8 mouse cellular contexts compared by ENCODE assay signal in the genomic region with DNA sequence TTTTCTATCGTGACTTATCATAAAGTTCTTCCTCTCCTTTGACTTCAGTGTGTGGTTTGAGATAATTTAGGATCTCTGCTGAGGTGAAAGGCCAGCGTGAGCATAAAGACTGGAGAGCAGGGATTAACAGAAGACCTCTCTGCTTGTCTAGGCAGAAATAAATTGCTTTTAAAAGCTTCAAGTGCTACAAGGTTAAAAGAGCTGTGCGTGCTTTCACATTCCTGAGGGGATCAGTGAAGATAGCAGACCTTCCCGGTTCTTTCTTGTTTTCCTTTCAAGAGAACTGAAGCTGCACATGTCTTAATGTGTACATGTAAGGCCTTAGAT. TPM values are rescaled to one million over a fixed set of nuclear protein-coding genes. Genes with fewer than 3 reads are reported as not detected.
DNase-seq lines count a peak whose midpoint lies in the region; ATAC-seq and TF ChIP-seq lines count a peak whose summit lies in the region.

No protein-coding gene starts in this region.

- H3K4me3 ChIP-seq in lung, embryonic 15.5 days = peak overlapping the region; percentile 79
- H3K4me3 ChIP-seq in embryonic facial prominence, embryonic 15.5 days (replicated peaks) = peak overlapping the region; percentile 85
- H3K4me3 ChIP-seq in intestine, postnatal 0 days (ENCODE audit: low read depth, low read length) = peak overlapping the region; percentile 99
- H3K4me3 ChIP-seq in neural tube, embryonic 14.5 days (ENCODE audit: low read depth, low read length) = peak overlapping the region; percentile 86

- no peaks in the 10 kb centered on the region for H3K27me3 ChIP-seq in lung, embryonic 15.5 days
- H3K27me3 ChIP-seq in embryonic facial prominence, embryonic 15.5 days = no peaks in the 10 kb centered on the region
- no peaks in the 10 kb centered on the region for H3K27me3 ChIP-seq in intestine, postnatal 0 days (replicated peaks; ENCODE audit: control insufficient read depth, insufficient read depth, low read length)
- H3K27me3 ChIP-seq in neural tube, embryonic 14.5 days (ENCODE audit: control insufficient read depth, insufficient read depth, low read length) = no peaks in the 10 kb centered on the region

- 3% methylated on average over 4 of the region's 4 CpGs for WGBS in lung, embryonic 15.5 days
- WGBS in embryonic facial prominence, embryonic 15.5 days = 5% methylated on average over 4 of the region's 4 CpGs
- WGBS in intestine, postnatal 0 days = 4% methylated on average over 4 of the region's 4 CpGs
- 1% methylated on average over 4 of the region's 4 CpGs for WGBS in neural tube, embryonic 14.5 days

- no peak for TF ChIP-seq CTCF in intestine, postnatal 0 days (IDR thresholded peaks at IDR 0.05; ENCODE audit: low read depth)

- peak overlapping the region; percentile 59 for H3K4me2 ChIP-seq in lung, embryonic 15.5 days
- H3K4me2 ChIP-seq in embryonic facial prominence, embryonic 15.5 days (replicated peaks) = peak overlapping the region; percentile 53
- H3K4me2 ChIP-seq in intestine, postnatal 0 days (replicated peaks; ENCODE audit: low read depth) = peak overlapping the region; percentile 68
- peak overlapping the region; percentile 73 for H3K4me2 ChIP-seq in neural tube, embryonic 14.5 days (ENCODE audit: low read depth, low read length)

- no peak for ATAC-seq in lung, embryonic 15.5 days (ENCODE audit: borderline replicate concordance, extremely low read depth, low FRiP score, low TSS enrichment)
- no peak for ATAC-seq in embryonic facial prominence, embryonic 15.5 days (ENCODE audit: insufficient number of reproducible peaks, low FRiP score, low TSS enrichment, low read depth)
- no peak for ATAC-seq in intestine, postnatal 0 days
- ATAC-seq in neural tube, embryonic 14.5 days (ENCODE audit: low read depth) = no peak

- no peak overlapping the region; the same call in 1 of the 2 replicates for H3K27ac ChIP-seq in lung, embryonic 15.5 days
- H3K27ac ChIP-seq in embryonic facial prominence, embryonic 15.5 days (replicated peaks) = 0 out of 2 replicates have a peak overlapping the region, but pooled peaks have one; percentile 3
- H3K27ac ChIP-seq in intestine, postnatal 0 days (ENCODE audit: low read depth, low read length) = no peak overlapping the region; the same call in 1 of the 2 replicates
- H3K27ac ChIP-seq in neural tube, embryonic 14.5 days (ENCODE audit: low read depth, low read length) = no peak overlapping the region

- peak overlapping the region; percentile 82 for H3K9ac ChIP-seq in lung, embryonic 15.5 days
- H3K9ac ChIP-seq in embryonic facial prominence, embryonic 15.5 days = peak overlapping the region; percentile 21; the same call in 1 of the 2 replicates
- peak overlapping the region; percentile 89; the same call in 1 of the 2 replicates for H3K9ac ChIP-seq in intestine, postnatal 0 days (ENCODE audit: low read depth, low read length)
- H3K9ac ChIP-seq in neural tube, embryonic 14.5 days (replicated peaks; ENCODE audit: low read depth, low read length) = peak overlapping the region; percentile 76; the same call in 1 of the 2 replicates

- DNase-seq in lung, postnatal 25 days (ENCODE audit: low spot score) = no peak
- DNase-seq in frontal cortex, adult 2 months (ENCODE audit: extremely low spot score in 1 of 2, low spot score in 1 of 2) = no peak
- DNase-seq in thymus, postnatal 25 days = no peak
- no peak for DNase-seq in testis, postnatal 10 days (ENCODE audit: low spot score)

- no peaks in the 10 kb centered on the region for H3K36me3 ChIP-seq in lung, embryonic 15.5 days
- H3K36me3 ChIP-seq in embryonic facial prominence, embryonic 15.5 days = no peaks in the 10 kb centered on the region
- no peaks in the 10 kb centered on the region for H3K36me3 ChIP-seq in intestine, postnatal 0 days (ENCODE audit: control insufficient read depth, insufficient read depth)
- H3K36me3 ChIP-seq in neural tube, embryonic 14.5 days (ENCODE audit: control insufficient read depth, insufficient read depth, low read length) = no peaks in the 10 kb centered on the region

- H3K4me1 ChIP-seq in lung, embryonic 15.5 days = peaks cover 25% of the 10 kb centered on the region
- H3K4me1 ChIP-seq in embryonic facial prominence, embryonic 15.5 days = peaks cover 32% of the 10 kb centered on the region
- H3K4me1 ChIP-seq in intestine, postnatal 0 days (replicated peaks; ENCODE audit: control insufficient read depth, insufficient read depth, low read length) = no peaks in the 10 kb centered on the region; the same call in 1 of the 2 replicates
- H3K4me1 ChIP-seq in neural tube, embryonic 14.5 days (ENCODE audit: control insufficient read depth, insufficient read depth, low read length) = peaks cover 8% of the 10 kb centered on the region

- H3K9me3 ChIP-seq in lung, embryonic 15.5 days = no peaks in the 10 kb centered on the region
- H3K9me3 ChIP-seq in embryonic facial prominence, embryonic 15.5 days (replicated peaks) = no peaks in the 10 kb centered on the region
- no peaks in the 10 kb centered on the region for H3K9me3 ChIP-seq in intestine, postnatal 0 days (ENCODE audit: control insufficient read depth)
- no peaks in the 10 kb centered on the region for H3K9me3 ChIP-seq in neural tube, embryonic 14.5 days (ENCODE audit: control insufficient read depth, low read length)

RNA-seq across cellular contexts. Expression of a gene that starts 1.1 kb away (rescaled TPM):
- polyA plus RNA-seq in lung, embryonic 15.5 days (2015; fragmentation: Nextera tagmentation; extraction: Ambion mirVana) = 53.0 and 53.9 TPM in 2 replicates
- 35.4 and 35.8 TPM in 2 replicates for polyA plus RNA-seq in embryonic facial prominence, embryonic 15.5 days (2015; fragmentation: Nextera tagmentation; extraction: Ambion mirVana)
- polyA plus RNA-seq in intestine, postnatal 0 days (2015; fragmentation: Nextera tagmentation; extraction: Ambion mirVana) = 14.0 and 14.5 TPM in 2 replicates
- 30.2 and 42.7 TPM in 2 replicates for polyA plus RNA-seq in neural tube, embryonic 14.5 days (2014; fragmentation: Nextera tagmentation; extraction: Ambion mirVana)
- polyA plus RNA-seq in frontal cortex, adult 2 months (2012; rRNA removed) = 38.2 and 39.1 TPM in 2 replicates

RNA-seq across cellular contexts. Expression of a gene that starts 27.4 kb away (rescaled TPM):
- polyA plus RNA-seq in lung, embryonic 15.5 days (2015; fragmentation: Nextera tagmentation; extraction: Ambion mirVana) = 6.1 and 7.3 TPM in 2 replicates
- polyA plus RNA-seq in embryonic facial prominence, embryonic 15.5 days (2015; fragmentation: Nextera tagmentation; extraction: Ambion mirVana) = 6.0 and 7.7 TPM in 2 replicates
- 3.5 and 3.8 TPM in 2 replicates for polyA plus RNA-seq in intestine, postnatal 0 days (2015; fragmentation: Nextera tagmentation; extraction: Ambion mirVana)
- 11.0 and 13.5 TPM in 2 replicates for polyA plus RNA-seq in neural tube, embryonic 14.5 days (2014; fragmentation: Nextera tagmentation; extraction: Ambion mirVana)
- polyA plus RNA-seq in frontal cortex, adult 2 months (2012; rRNA removed) = 22.5 and 23.5 TPM in 2 replicates

Comparison
In these comparisons a context has a peak if more than half of its experiments do, and no peak if none do; other contexts are left out.
1. H3K9ac ChIP-seq: peak in every context shown above with its lines; median percentile 89 in intestine, postnatal 0 days; 82 in lung, embryonic 15.5 days; 76 in neural tube, embryonic 14.5 days; 21 in embryonic facial prominence, embryonic 15.5 days.